Mouse (Mus musculus): ENCODE results near the gene Rnf217. TPM values are rescaled to one million over a fixed set of nuclear protein-coding genes. Genes with fewer than 3 reads are reported as not detected.

The Rnf217 gene
- polyA plus RNA-seq, 1 experiment: 3.8 TPM

DNA sequence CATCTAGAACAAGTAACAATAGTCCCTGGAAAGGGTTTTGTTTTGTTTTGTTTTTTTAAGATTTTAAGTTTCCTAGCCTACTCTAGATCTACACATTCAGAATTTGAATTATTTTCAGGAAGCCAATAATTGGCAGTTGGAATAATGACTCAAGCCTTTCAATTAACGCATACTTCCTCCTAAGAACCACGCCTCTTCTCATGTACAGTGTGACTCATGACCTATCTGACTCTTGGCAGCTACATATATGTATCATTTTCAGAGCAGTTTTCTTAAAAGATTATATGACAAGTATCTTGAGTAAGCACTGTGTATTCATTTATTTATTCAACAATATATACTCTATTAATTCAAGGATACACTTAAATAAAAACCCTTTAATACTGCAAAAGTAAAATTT lies 70.7 kb downstream of the Rnf217 start:
- Histone ChIP-seq H3K4me3 (ENCODE audit: insufficient read depth, low read depth, low read length) (no peak overlapping the region), H3K27ac (replicated peaks; ENCODE audit: low read depth, low read length) (no peak overlapping the region), H3K4me1 (ENCODE audit: control insufficient read depth, insufficient read depth, insufficient read length, low read length) (no peaks in the 10 kb centered on the region)

DNA sequence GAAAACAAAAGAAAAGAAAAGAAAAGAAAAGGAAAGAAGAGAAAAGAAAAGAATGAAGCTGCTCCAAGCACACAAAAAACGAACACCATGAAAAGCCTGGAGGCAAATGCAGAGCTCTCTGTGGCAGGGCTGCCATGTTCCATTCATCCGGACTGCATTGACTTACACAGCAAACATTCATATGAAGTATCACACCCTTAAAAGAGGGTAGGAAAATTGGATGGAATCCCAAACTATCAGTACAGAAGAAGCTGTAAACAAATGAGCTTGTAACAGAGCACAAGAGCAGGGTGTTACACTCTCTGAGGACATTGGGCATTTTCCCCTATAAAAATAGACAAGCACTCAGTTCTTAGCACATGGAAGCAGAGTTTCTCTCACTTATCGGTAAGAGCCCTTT lies 71.8 kb downstream of the Rnf217 start:
- no peak overlapping the region for H3K27ac ChIP-seq (replicated peaks; ENCODE audit: low read depth, low read length)
- no peaks in the 10 kb centered on the region for H3K4me1 ChIP-seq (ENCODE audit: control insufficient read depth, insufficient read depth, insufficient read length, low read length)
- no peak overlapping the region for H3K4me3 ChIP-seq (ENCODE audit: insufficient read depth, low read depth, low read length)

DNA sequence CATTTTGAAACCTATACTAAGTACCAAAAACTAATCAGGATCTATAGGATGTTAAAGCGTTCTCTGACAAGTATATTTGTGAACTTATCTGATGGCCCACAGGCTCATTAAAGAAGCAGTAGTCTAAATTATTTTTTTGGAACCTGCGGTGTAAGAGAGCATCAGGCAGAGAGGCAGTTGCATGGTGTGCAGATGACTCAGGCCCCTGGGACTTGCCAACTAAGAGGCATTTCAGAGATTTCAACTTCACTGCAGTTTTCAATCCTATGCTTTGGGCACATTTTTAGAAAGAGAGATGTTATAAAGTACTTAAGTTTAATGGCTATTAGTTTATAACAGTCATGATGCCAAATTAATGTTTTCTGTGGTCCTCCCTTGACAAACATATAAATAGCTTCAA lies 73.9 kb downstream of the Rnf217 start:
- Histone ChIP-seq H3K4me1 (ENCODE audit: control insufficient read depth, insufficient read depth, insufficient read length, low read length) (no peaks in the 10 kb centered on the region), H3K4me3 (ENCODE audit: insufficient read depth, low read depth, low read length) (no peak overlapping the region), H3K27ac (replicated peaks; ENCODE audit: low read depth, low read length) (no peak overlapping the region)

DNA sequence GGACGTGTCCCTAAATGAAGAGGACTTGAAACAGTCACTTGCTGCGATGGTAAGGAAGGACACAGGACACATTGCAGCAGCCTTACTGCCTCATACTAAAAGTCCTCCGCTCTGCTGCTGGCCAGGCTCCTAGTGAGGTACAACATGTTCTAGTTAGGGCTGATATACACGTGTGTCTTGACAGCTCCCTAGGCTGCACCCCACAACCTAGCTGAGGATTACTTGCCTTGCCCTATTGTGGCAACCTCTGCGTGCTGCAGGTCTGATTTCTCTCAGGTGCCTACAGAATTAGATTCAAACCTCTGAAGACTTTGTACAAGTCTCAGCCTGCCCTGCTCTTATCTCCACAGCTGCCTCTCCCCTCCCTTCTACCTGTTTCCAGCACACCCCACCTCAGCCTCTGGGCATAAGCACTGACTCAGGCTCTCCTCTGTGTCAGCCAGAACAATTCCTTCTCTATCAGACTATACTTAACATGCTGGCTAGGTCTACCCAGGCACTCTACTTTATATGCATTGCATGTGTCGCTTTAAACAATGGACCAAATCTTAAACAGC lies 75.6 kb downstream of the Rnf217 start:
- no peaks in the 10 kb centered on the region for H3K4me1 ChIP-seq (ENCODE audit: control insufficient read depth, insufficient read depth, insufficient read length, low read length)
- no peak overlapping the region for H3K27ac ChIP-seq (replicated peaks; ENCODE audit: low read depth, low read length)
- no peak overlapping the region for H3K4me3 ChIP-seq (ENCODE audit: insufficient read depth, low read depth, low read length)

DNA sequence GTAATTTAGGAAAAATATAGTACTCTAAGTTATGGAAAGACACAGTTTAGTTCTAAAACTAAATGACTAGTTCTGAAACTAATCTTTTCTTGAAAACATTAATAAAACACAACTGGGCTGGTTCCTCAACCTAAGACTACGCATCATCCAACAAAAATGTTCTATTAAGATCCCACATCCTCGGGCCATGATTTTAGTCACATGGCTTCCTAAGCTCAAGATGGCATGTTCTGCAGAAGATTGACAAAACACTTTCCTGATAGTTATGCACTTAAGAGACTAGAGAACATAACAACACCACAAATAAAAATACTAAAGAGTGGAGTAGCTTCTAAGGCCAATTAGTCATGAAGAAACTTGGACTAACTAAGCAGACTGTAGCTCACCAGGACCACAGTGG lies 76.2 kb downstream of the Rnf217 start:
- Histone ChIP-seq H3K4me3 (ENCODE audit: insufficient read depth, low read depth, low read length) (no peak overlapping the region), H3K4me1 (ENCODE audit: control insufficient read depth, insufficient read depth, insufficient read length, low read length) (no peaks in the 10 kb centered on the region), H3K27ac (replicated peaks; ENCODE audit: low read depth, low read length) (no peak overlapping the region)

DNA sequence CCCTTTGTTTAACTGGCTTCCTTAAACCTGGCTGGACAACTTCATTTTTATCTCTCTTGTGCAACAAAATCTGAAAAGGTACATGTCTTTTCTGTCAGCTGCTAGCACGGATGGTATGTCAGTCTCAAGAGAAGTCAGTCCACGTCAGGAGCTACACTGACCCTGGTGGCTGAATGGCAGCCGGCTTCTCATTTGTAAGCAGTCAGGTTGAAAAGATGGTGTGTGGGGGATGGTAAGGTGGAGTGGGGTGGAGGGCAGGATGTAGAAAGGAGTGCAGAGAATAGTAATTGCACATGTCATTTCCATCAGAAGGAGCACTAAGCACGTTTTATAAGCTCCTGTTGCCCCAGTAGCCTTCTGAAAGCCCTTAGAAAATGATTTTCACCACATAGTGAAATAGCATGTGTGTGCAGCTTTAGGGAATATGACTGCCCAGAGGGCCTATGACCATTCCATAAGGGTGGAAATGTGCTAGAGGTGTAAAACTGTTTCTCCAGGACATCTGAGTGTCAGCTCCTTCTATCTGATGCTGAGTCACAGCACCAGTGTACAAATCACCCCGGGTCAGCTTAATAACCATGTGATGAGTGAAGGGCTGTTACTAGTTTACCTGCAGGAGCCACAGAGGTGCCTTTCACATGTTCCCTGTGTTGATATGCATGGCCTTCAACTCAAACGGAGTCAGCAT lies 80.5 kb downstream of the Rnf217 start:
- Histone ChIP-seq H3K4me1 (ENCODE audit: control insufficient read depth, insufficient read depth, insufficient read length, low read length) (no peaks in the 10 kb centered on the region), H3K4me3 (ENCODE audit: insufficient read depth, low read depth, low read length) (no peak overlapping the region), H3K27ac (replicated peaks; ENCODE audit: low read depth, low read length) (no peak overlapping the region)

DNA sequence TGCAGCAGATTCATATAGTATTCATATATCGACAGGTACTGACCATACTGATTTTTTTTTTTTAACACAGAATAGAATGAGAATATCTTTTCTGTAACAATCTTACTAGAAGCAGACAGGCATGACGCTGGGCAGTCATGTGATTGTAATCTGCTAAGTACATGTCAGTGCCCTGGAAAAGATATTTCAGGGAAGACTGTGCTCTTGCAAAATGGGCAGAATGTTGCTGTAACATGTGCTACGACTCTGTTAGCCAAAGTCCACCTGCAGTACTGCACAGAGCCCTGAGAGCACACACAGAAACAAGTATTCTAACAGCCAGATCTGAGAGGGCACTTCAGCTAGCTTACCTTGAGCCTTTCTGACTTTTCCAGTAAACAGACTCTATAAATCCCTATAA lies 83.3 kb downstream of the Rnf217 start:
- no peak overlapping the region for H3K4me3 ChIP-seq (ENCODE audit: insufficient read depth, low read depth, low read length)
- no peak overlapping the region for H3K27ac ChIP-seq (replicated peaks; ENCODE audit: low read depth, low read length)
- no peaks in the 10 kb centered on the region for H3K4me1 ChIP-seq (ENCODE audit: control insufficient read depth, insufficient read depth, insufficient read length, low read length)

DNA sequence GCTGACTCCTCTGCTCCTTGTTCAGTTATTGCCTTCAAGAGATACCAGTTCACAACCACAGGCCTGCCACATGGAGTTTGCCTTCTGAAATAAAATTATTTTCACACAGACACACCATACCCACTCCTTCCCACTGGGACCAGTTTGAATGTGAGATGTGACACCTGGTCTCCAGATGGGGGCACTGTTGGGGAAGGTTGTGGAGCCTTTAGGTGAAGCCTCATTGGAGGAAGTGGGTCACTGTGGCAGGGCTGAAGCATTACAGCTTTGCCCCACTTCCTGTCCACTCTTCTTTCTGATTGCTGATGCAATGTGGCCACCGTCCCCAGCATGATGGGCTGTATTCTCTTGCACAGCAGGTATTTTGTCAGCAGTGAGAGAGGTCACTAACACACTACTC lies 89.6 kb downstream of the Rnf217 start:
- H3K4me3 ChIP-seq (ENCODE audit: insufficient read depth, low read depth, low read length): no peak overlapping the region
- H3K4me1 ChIP-seq (ENCODE audit: control insufficient read depth, insufficient read depth, insufficient read length, low read length): no peaks in the 10 kb centered on the region
- no peak overlapping the region for H3K27ac ChIP-seq (replicated peaks; ENCODE audit: low read depth, low read length)

DNA sequence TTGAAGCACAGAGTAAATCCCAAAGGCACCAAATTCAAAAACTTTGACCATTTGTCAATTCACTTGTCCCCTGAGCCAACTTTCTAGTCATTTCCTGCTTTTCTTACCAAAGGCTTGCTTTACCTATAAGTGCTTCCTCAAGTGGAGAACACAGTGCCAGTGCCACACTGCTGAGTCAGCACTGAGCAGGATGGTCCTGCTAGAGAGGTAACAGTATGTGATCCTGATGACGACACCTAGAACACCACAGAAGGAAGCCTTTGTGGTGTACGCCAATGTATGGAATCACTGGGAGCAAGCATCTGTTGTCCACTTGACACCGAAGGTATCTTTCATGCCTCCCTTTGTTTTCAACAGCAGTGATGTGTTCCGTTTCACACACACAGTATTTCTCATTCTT lies 90.8 kb downstream of the Rnf217 start:
- H3K27ac ChIP-seq (replicated peaks; ENCODE audit: low read depth, low read length): no peak overlapping the region
- no peaks in the 10 kb centered on the region for H3K4me1 ChIP-seq (ENCODE audit: control insufficient read depth, insufficient read depth, insufficient read length, low read length)

DNA sequence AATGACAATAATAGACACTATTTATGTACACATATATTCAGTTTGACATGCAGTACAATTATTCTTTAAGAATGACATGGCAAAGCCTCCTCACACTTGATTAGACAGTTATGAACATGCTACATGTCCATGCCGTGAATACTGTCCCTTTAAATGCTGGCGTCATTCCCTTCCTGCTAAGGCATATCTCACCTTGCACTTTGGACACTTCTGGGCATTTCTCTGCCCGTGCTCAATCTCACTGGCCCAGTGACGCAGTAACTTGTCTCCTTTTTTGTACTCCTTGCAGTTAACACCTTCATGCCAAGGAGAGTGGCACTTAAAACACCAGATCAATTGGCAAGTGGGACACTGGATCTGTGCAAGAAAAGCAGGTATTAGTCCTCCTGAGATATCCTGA lies 91.8 kb downstream of the Rnf217 start:
- H3K4me3 ChIP-seq (ENCODE audit: insufficient read depth, low read depth, low read length): no peak overlapping the region
- no peaks in the 10 kb centered on the region for H3K4me1 ChIP-seq (ENCODE audit: control insufficient read depth, insufficient read depth, insufficient read length, low read length)
- H3K27ac ChIP-seq (replicated peaks; ENCODE audit: low read depth, low read length): no peak overlapping the region

More for the DNA sequence above, 90.8 kb downstream of the Rnf217 start:
- H3K4me3 ChIP-seq (ENCODE audit: insufficient read depth, low read depth, low read length): no peak overlapping the region

DNA sequence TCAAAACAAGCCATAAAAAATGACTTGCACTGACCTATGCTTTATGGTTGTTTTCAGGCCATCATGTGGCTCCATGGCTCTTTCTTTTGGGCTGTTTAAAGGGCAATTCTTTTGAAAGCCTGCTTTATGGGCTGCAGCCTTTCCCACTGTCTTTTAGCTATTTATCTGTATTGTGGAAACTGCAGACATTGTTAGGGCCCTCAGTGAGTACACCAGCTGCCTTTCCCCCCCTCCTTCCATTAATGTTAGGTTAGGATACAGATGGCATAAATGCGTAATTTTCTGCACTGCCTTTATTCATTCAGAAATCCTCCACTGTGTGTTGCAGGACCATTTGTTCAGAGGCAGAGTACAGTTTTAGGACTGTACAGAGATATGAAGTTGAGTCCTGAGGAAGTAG lies 93.1 kb downstream of the Rnf217 start:
- Histone ChIP-seq H3K27ac (replicated peaks; ENCODE audit: low read depth, low read length) (no peak overlapping the region), H3K4me3 (ENCODE audit: insufficient read depth, low read depth, low read length) (no peak overlapping the region), H3K4me1 (ENCODE audit: control insufficient read depth, insufficient read depth, insufficient read length, low read length) (no peaks in the 10 kb centered on the region)

DNA sequence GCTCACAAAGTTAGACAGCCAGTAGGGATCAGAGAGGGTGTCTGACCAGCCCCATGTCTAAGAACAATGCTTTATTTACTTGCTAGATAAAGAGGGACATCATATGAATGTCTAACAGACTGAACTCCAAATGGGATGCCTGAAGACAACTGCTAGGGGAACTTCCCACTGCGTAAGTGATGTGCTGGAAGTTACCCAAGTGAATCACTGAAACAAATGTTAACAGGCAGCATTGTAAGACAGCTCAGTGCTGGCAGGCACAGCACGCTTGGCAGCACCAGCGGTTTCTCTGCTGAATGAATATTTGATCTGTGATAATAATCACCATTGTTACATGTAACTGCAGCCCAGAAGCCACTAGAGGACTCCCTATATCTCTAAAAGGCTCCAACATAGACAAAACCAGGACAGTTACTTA lies 104.8 kb downstream of the Rnf217 start:
- Histone ChIP-seq H3K4me3 (ENCODE audit: insufficient read depth, low read depth, low read length) (no peak overlapping the region), H3K27ac (replicated peaks; ENCODE audit: low read depth, low read length) (no peak overlapping the region), H3K4me1 (ENCODE audit: control insufficient read depth, insufficient read depth, insufficient read length, low read length) (no peaks in the 10 kb centered on the region)

DNA sequence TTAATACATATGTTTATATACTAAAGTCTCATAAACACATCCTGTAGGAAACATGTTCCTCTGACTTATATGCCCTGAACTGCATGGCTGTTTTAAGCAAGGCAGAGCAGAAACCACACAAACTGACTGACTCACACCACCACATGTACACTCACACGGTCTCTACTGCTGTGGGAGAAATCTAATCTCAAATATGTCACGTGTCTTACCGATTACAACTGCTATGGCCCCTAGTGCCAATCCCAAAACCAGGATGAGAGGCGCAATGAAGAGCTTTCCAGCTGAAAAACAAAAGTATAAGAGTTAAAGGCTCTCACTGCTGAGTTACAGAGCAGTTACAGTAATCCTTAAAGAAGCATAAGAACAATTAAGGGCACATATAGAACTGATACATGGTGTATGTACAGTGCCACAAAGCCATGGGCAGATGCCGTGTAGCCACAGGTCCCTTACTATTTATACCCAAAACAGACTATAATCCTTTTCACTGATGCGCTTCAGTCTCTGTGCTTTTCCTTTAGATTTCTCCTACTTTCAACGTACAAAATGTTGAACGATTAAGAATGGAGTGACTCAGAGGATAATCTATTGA lies 105.3 kb downstream of the Rnf217 start:
- H3K4me1 ChIP-seq (ENCODE audit: control insufficient read depth, insufficient read depth, insufficient read length, low read length): no peaks in the 10 kb centered on the region
- no peak overlapping the region for H3K4me3 ChIP-seq (ENCODE audit: insufficient read depth, low read depth, low read length)
- H3K27ac ChIP-seq (replicated peaks; ENCODE audit: low read depth, low read length): no peak overlapping the region

DNA sequence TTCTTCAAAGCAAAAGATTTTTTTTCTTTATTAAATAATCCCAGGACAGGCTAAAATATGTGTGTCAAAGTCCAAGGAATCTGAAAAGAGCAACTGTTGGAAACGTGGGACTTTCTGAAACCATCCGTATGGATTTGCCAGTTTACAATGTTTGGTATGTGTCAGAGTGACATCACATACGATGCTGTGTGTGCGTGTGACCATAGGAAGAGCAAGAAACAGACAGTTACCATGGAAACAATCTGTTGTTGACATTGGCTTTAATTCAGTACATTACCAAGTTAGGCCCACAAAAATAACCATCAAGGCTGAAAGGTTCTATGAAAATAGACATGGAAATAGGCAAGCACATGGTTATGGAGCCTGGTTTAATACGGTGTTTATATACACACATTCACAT lies 107.3 kb downstream of the Rnf217 start:
- no peaks in the 10 kb centered on the region for H3K4me1 ChIP-seq (ENCODE audit: control insufficient read depth, insufficient read depth, insufficient read length, low read length)
- no peak overlapping the region for H3K27ac ChIP-seq (replicated peaks; ENCODE audit: low read depth, low read length)
- H3K4me3 ChIP-seq (ENCODE audit: insufficient read depth, low read depth, low read length): no peak overlapping the region

DNA sequence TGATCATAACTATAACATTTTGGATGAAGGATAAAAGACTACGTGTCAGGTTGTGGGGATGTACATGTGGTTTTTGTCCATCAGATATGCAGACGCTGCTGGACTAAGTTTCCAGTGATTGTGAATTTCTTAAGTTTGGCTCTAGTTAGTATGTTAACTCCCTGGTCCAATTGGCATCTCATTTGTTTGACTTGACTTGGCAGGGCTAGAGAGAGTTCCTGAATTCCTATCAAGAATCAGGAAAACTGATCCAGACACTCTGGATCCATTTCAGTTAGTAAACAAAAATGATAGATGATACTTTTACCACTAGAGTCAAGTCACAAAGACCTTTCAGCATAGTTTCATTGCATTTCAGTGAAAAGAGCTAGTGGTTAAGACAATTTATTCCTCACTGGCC lies 112.1 kb downstream of the Rnf217 start:
- H3K4me3 ChIP-seq (ENCODE audit: insufficient read depth, low read depth, low read length): no peak overlapping the region
- no peak overlapping the region for H3K27ac ChIP-seq (replicated peaks; ENCODE audit: low read depth, low read length)
- H3K4me1 ChIP-seq (ENCODE audit: control insufficient read depth, insufficient read depth, insufficient read length, low read length): no peaks in the 10 kb centered on the region

DNA sequence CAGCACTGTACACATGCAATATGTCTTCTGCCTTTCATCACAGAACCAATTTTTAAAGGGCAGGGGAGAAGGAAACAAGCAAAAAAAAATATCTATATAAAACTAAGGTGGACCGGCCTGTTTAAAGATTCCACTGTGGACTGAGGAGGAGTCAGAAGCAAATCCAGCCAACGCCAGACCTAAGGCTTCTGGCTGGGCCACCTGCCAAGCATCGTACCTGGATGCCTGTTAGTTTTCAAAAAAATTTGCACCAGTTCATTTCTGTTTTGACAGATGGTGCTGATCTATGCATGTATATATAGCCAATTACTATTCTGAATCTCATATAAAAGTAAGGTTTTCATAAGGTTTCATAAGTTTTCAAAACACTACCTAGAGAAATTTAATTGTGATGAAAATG lies 113.2 kb downstream of the Rnf217 start:
- Histone ChIP-seq H3K4me1 (ENCODE audit: control insufficient read depth, insufficient read depth, insufficient read length, low read length) (no peaks in the 10 kb centered on the region), H3K4me3 (ENCODE audit: insufficient read depth, low read depth, low read length) (no peak overlapping the region), H3K27ac (replicated peaks; ENCODE audit: low read depth, low read length) (no peak overlapping the region)

Data from brown adipose tissue, adult 24 weeks (tissue).